Mouse (Mus musculus): Measurements from ENCODE around the gene Icmt.

Gene Icmt

GRCm38 (mm10) chr4:152338419-152339292, 41.6 kb downstream of the Icmt start, which contains the start of gene Chd5:
TSS of gene Chd5 (plus strand) at chr4:152338651.
- DNase-seq (ENCODE audit: low read depth, low spot score), result no peak

- no peak for DNase-seq (ENCODE audit: low read depth, low spot score)
Measured at GRCm38 (mm10) chr4:152339293-152339790, 42.3 kb downstream of the Icmt start.

GRCm38 (mm10) chr4:152340584-152341284, 43.7 kb downstream of the Icmt start:
- DNase-seq (ENCODE audit: low read depth, low spot score), result no peak

DNA sequence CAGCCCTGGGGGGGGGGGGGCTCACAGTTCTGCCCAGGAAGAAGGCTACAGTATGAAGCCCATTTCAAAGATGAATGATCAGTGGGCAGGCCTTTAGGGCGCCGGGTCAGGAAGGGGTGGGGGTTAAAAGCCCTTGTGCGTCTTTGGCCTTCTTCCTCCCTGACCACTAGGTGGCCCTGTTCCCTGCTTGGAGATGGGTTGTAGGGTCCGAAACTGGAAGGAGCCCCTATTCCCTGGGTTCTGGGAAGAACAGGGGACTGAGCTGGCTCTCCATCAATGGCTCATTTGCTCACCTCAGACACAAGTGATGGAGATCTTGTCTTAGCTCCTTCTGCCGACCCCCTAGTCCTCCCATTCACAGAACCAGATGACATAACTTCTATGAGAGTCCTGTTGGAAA, 46.3 kb downstream of the Icmt start:
- peak; percentile 55 for DNase-seq (ENCODE audit: low read depth, low spot score)

GRCm38 (mm10) chr4:152344651-152345050, 47.6 kb downstream of the Icmt start:
- DNase-seq (ENCODE audit: low read depth, low spot score), result no peak

DNA sequence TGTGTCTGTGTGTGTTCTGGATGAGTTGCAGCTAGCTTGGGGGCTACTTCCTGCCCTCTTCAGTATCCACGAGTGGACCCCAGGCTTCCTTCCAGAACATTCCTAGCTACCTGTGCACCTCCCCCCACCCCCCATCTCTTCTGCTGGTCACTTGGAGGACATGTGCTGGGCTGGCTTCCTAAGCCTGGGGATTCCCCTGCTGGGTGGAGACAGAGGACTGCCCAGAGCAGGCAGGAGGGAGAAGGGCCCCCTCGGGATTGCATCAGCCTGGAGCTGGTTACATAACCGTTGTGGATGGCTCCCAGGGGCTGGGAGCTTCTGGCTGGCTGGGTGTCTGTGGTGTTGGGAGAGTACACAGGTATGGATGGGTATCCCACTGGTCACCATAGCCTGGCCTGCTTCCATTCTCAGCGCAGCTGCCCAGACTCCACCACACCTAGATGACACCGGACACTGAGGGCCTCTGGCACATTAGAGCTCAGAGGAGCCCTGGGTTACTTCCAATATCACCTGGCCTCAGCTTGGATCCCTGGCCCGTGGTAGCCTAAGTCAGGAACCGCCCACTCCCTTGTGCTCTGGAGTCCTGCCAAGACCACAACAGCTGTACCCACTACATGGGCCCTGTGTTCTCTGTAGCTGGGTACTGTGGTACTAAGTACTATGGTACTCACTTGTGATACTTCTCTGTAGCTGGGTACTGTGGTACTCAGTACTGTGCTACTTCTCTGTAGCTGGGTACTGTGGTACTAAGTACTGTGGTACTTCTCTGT, 48.3 kb downstream of the Icmt start:
- DNase-seq (ENCODE audit: low read depth, low spot score), result no peak

GRCm38 (mm10) chr4:152349837-152350381, 52.9 kb downstream of the Icmt start:
- DNase-seq (ENCODE audit: low read depth, low spot score), result peak; percentile 65

- DNase-seq (ENCODE audit: low read depth, low spot score), result no peak
Measured at GRCm38 (mm10) chr4:152350722-152351421, 53.8 kb downstream of the Icmt start.

GRCm38 (mm10) chr4:152351422-152352305, 54.6 kb downstream of the Icmt start:
- peak; percentile 64 for DNase-seq (ENCODE audit: low read depth, low spot score)

- DNase-seq (ENCODE audit: low read depth, low spot score), result no peak
Measured at GRCm38 (mm10) chr4:152353886-152354637, 57.0 kb downstream of the Icmt start.

GRCm38 (mm10) chr4:152355672-152356071, 58.6 kb downstream of the Icmt start:
- no peak for DNase-seq (ENCODE audit: low read depth, low spot score)

All from mesoderm, embryonic 11.5 days (tissue).